Mouse (Mus musculus) midbrain, embryonic 13.5 days (tissue): ENCODE measurements at regions not wholly inside any gene's neighbourhood (a gene's known extent, or its start where the extent isn't known, plus 50 kb on each side); places are given as distances from the start of the nearest gene placed in this dataset.

Experiments used
- ATAC-seq: fragments of 200-750 bp; cut with Nextera tagmentation; 2 replicates; pipeline ENCODE4 v1.8.0; 2017; ENCODE audit warnings: mild to moderate bottlenecking, moderate TSS enrichment, moderate library complexity
- H3K27ac ChIP-seq: fragments of 300-500 bp; sonication (generic); 2 replicates; pipeline ENCODE4 v1.5.1; 2015; ENCODE audit warnings: inconsistent platforms, mild to moderate bottlenecking, moderate library complexity
- H3K27me3 ChIP-seq: fragments of 300-500 bp; sonication (generic); 2 replicates; pipeline ENCODE4 v1.6.1; 2015; ENCODE audit warnings: mild to moderate bottlenecking, inconsistent platforms
- H3K36me3 ChIP-seq: fragments of 300-500 bp; sonication (generic); 2 replicates; pipeline ENCODE4 v1.6.1; 2015; ENCODE audit warnings: mild to moderate bottlenecking, inconsistent platforms
- H3K4me1 ChIP-seq: fragments of 300-500 bp; sonication (generic); replicated peaks from 2 replicates; pipeline ENCODE4 v1.6.1; 2015; ENCODE audit warnings: inconsistent platforms
- H3K4me2 ChIP-seq: fragments of 300-500 bp; sonication (generic); replicated peaks from 2 replicates; pipeline ENCODE4 v1.6.1; 2015; ENCODE audit warnings: moderate library complexity, mild to moderate bottlenecking, inconsistent platforms
- H3K4me3 ChIP-seq: fragments of 300-500 bp; sonication (generic); replicated peaks from 2 replicates; pipeline ENCODE4 v1.5.1; 2015; ENCODE audit warnings: mild to moderate bottlenecking, inconsistent platforms
- H3K9ac ChIP-seq: fragments of 300-500 bp; sonication (generic); replicated peaks from 2 replicates; pipeline ENCODE4 v1.6.1; 2015; ENCODE audit warnings: mild to moderate bottlenecking, inconsistent platforms
- H3K9me3 ChIP-seq: fragments of 300-500 bp; sonication (generic); 2 replicates; pipeline ENCODE4 v1.6.1; 2016; ENCODE audit warnings: mild to moderate bottlenecking, inconsistent platforms
- WGBS: fragments of 180-500 bp; shearing (Covaris S2); methylation state at CpG from one replicate; pipeline ENCODE4 v1.1.7; 2015; 5-methylcytosine and 5-hydroxymethylcytosine counted together

DNA sequence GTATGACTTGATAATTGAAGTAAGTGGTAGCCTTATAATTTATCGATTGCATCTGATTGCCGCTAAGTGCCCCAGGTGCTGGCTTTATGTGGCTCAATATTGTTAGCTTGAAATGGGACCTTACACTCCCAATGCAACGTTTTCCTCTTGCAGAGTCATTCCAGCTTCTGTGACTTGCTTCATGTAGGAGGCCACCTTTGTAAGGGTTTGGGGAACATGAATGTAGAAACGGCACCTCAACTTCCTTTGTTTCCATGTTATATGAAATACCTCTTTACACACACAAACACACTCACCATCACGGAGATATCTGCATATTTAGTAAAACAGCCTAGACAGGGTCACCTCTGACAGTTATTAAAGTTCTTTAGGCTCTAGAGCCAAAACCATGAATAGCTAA is 59.4 kb upstream of the Cep78 start:
- H3K36me3 ChIP-seq, result no peaks in the 10 kb centered on the region
- H3K27ac ChIP-seq, result no peak overlapping the region
- H3K4me3 ChIP-seq, result no peak overlapping the region
- no peaks in the 10 kb centered on the region for H3K9me3 ChIP-seq
- ATAC-seq, result no peak
- WGBS, result 86% methylated on average over 5 of the region's 5 CpGs
- H3K27me3 ChIP-seq, result 0 out of 2 replicates have a peak, but pooled peaks cover 4% of the 10 kb centered on the region
- H3K4me2 ChIP-seq, result no peak overlapping the region
- no peak overlapping the region for H3K9ac ChIP-seq
- no peaks in the 10 kb centered on the region for H3K4me1 ChIP-seq

DNA sequence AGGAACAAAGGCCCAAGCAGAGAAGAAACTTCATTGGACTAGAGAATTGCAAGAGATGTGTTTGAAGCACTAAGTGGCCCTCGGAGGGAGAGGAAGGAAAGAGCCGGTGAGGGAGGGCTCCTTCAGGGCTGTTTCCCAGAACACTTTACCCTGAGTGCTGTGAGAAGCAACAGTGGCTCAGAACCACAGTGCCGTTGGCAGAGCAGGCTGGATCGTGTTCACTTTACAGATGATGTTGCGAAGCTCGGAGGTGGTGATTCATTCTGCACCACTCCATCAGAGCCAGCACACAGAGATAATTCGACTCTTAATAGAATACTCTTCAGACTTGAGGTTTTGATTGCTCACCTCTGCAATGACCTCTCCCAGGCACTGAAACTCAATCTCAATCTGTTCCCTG is 58.2 kb upstream of the Cep78 start:
- Histone ChIP-seq H3K4me2 (no peak overlapping the region), H3K27me3 (no peaks in the 10 kb centered on the region), H3K4me3 (no peak overlapping the region), H3K4me1 (no peaks in the 10 kb centered on the region), H3K36me3 (no peaks in the 10 kb centered on the region), H3K9ac (no peak overlapping the region), H3K27ac (no peak overlapping the region), H3K9me3 (no peaks in the 10 kb centered on the region)
- ATAC-seq, result no peak
- 93% methylated on average over 7 of the region's 7 CpGs for WGBS

DNA sequence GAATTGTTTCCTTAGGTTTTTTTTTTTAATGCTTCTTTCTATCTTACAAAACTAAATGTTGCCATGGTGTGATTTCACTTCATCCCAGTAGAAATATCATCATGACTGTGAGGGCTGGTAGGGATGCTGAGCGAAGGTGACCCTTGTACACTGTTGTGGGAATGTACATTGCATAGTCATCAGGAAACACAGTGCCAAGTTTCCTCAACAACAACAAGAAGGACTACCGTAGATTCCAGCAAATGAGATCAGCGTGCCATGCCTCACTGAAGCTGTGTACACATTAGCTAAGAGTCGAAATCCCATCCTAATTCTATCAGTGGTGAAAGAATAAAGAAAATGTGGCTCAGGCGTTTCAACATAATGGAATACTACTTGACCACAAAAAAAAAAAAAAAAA is 57.1 kb upstream of the Cep78 start:
- H3K4me3 ChIP-seq, result no peak overlapping the region
- H3K4me1 ChIP-seq, result no peaks in the 10 kb centered on the region
- no peak for ATAC-seq
- no peak overlapping the region for H3K27ac ChIP-seq
- no peak overlapping the region for H3K9ac ChIP-seq
- H3K27me3 ChIP-seq, result no peaks in the 10 kb centered on the region
- no peaks in the 10 kb centered on the region for H3K9me3 ChIP-seq
- H3K4me2 ChIP-seq, result no peak overlapping the region
- 82% methylated on average over 5 of the region's 5 CpGs for WGBS
- no peaks in the 10 kb centered on the region for H3K36me3 ChIP-seq

DNA sequence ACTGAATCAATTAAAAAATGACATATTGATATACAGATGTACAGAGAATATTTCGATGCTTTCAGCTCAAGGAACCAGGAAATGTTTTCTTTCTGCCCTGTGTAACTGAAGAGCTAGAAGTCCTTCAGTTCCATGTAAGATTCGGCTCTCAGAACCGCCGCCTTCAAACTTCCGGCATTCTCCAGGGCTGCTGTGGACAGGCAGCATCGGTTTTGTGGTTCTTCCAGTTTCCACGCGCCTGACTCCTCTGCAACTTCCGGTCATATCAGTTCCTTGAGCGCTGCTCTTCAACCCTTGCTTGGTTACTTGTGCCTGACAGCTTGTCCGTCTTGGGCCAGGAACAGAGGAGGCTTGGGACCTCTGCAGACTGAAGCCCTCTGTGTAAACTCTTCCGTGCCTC is 53.0 kb upstream of the Cep78 start:
- Histone ChIP-seq H3K4me1 (no peaks in the 10 kb centered on the region), H3K9me3 (no peaks in the 10 kb centered on the region), H3K9ac (no peak overlapping the region), H3K4me3 (no peak overlapping the region), H3K4me2 (no peak overlapping the region), H3K27ac (no peak overlapping the region), H3K27me3 (no peaks in the 10 kb centered on the region), H3K36me3 (no peaks in the 10 kb centered on the region)
- WGBS, result 90% methylated on average over 12 of the region's 12 CpGs
- ATAC-seq, result no peak
